Mouse (Mus musculus) cortical plate, adult 2 months (tissue): ENCODE measurements around the gene Gm19684.

Source experiments
- CTCF ChIP-seq: fragments of 200-500 bp; IDR thresholded peaks from 2 replicates; pipeline ENCODE4 v1.5.1; 2011; ENCODE audit warnings: mild to moderate bottlenecking, control low read depth, low read length; ENCODE audit not compliant: insufficient read depth; ENCODE audit errors: extremely low read depth
- POLR2A ChIP-seq: fragments of 200-500 bp; IDR thresholded peaks from 2 replicates; pipeline ENCODE4 v1.6.1; 2011; ENCODE audit warnings: mild to moderate bottlenecking, low read length, control low read depth; ENCODE audit not compliant: insufficient read depth; ENCODE audit errors: extremely low read depth

DNA sequence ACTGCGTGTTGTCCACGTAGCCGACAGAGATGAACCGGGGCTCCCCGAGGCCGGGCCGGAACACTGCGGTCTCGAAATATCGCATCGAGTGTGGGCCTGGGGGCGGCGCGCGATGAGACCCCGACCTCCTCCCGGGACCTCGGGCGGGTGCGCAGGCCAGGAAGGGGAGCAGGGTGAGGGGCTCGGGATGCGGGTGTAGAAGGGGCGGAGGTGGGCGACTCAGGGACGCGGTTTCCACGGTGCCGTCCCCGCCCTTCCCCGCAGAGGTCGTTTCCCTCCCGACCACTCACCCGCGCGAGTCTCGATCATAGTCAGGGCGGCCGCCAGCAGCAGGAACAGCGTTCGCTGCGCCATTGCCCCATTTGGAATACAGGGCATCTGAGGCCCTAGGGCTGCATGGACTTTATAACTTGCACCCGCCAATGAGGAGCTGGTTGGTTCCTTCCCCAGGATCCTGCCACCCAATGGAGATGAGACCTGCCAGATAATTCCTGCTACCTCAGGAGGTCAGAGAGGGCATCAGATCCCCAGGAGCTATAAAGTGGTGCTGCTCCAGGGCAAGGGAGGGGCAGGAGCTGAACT is 37.5 kb upstream of the Gm19684 start:
- no peak for TF ChIP-seq POLR2A
- no peak for TF ChIP-seq CTCF
